Mouse (Mus musculus): ENCODE data around the gene Grin2b. TPM values are rescaled to one million over a fixed set of nuclear protein-coding genes. Genes with fewer than 3 reads are reported as not detected.

Grin2b gene
- polyA plus RNA-seq, 1 experiment from 2014 or later = 0.45 TPM

- DNase-seq (no peak), ATAC-seq (no peak)
- Histone ChIP-seq H3K9ac (replicated peaks) (no peak overlapping the region), H3K9me3 (ENCODE audit: low read length) (no peaks in the 10 kb centered on the region), H3K36me3 (replicated peaks; ENCODE audit: insufficient read depth, low read length) (no peaks in the 10 kb centered on the region), H3K4me3 (ENCODE audit: low read depth, low read length) (no peak overlapping the region), H3K4me1 (ENCODE audit: insufficient read depth) (no peaks in the 10 kb centered on the region), H3K27ac (ENCODE audit: low read depth) (no peak overlapping the region), H3K27me3 (ENCODE audit: insufficient read depth, low read length) (no peaks in the 10 kb centered on the region), H3K4me2 (ENCODE audit: low read depth, low read length) (no peak overlapping the region)
- TF ChIP-seq CTCF (IDR thresholded peaks at IDR 0.05; ENCODE audit: low read depth) (no peak), EP300 (IDR thresholded peaks at IDR 0.05; ENCODE audit: low read depth) (no peak)
- 71% methylated on average over 11 of the region's 11 CpGs for WGBS (ENCODE audit: insufficient replicate concordance)
These were observed 11.2 kb downstream of the Grin2b start for GRCm38 (mm10) chr6:136162090-136162489.

- H3K4me3 ChIP-seq (ENCODE audit: low read depth, low read length) = no peak overlapping the region
- H3K4me2 ChIP-seq (ENCODE audit: low read depth, low read length) = no peak overlapping the region
- no peaks in the 10 kb centered on the region for H3K4me1 ChIP-seq (ENCODE audit: insufficient read depth)
- DNase-seq (no peak), ATAC-seq (no peak)
- no peaks in the 10 kb centered on the region for H3K36me3 ChIP-seq (replicated peaks; ENCODE audit: insufficient read depth, low read length)
- no peaks in the 10 kb centered on the region for H3K27me3 ChIP-seq (ENCODE audit: insufficient read depth, low read length)
- WGBS (ENCODE audit: insufficient replicate concordance) = 71% methylated on average over 9 of the region's 9 CpGs
- H3K9ac ChIP-seq (replicated peaks) = no peak overlapping the region
- no peak for TF ChIP-seq CTCF (IDR thresholded peaks at IDR 0.05; ENCODE audit: low read depth)
- no peak for TF ChIP-seq EP300 (IDR thresholded peaks at IDR 0.05; ENCODE audit: low read depth)
- H3K27ac ChIP-seq (ENCODE audit: low read depth) = no peak overlapping the region
- H3K9me3 ChIP-seq (ENCODE audit: low read length) = no peaks in the 10 kb centered on the region
These were observed 19.9 kb downstream of the Grin2b start for GRCm38 (mm10) chr6:136153444-136153843.

- TF ChIP-seq EP300 (IDR thresholded peaks at IDR 0.05; ENCODE audit: low read depth) (no peak), CTCF (IDR thresholded peaks at IDR 0.05; ENCODE audit: low read depth) (no peak)
- 51% methylated on average over 5 of the region's 6 CpGs for WGBS (ENCODE audit: insufficient replicate concordance)
- ATAC-seq = no peak
These were observed 23.2 kb downstream of the Grin2b start for GRCm38 (mm10) chr6:136150064-136150463.

GRCm38 (mm10) chr6:136139967-136140366 lies 33.3 kb downstream of the Grin2b start:
- no peak for TF ChIP-seq CTCF (IDR thresholded peaks at IDR 0.05; ENCODE audit: low read depth)
- no peak for TF ChIP-seq EP300 (IDR thresholded peaks at IDR 0.05; ENCODE audit: low read depth)
- Histone ChIP-seq H3K4me1 (ENCODE audit: insufficient read depth) (no peaks in the 10 kb centered on the region), H3K36me3 (replicated peaks; ENCODE audit: insufficient read depth, low read length) (no peaks in the 10 kb centered on the region), H3K27ac (ENCODE audit: low read depth) (no peak overlapping the region), H3K4me3 (ENCODE audit: low read depth, low read length) (no peak overlapping the region), H3K9me3 (ENCODE audit: low read length) (no peaks in the 10 kb centered on the region), H3K9ac (replicated peaks) (no peak overlapping the region), H3K27me3 (ENCODE audit: insufficient read depth, low read length) (no peaks in the 10 kb centered on the region), H3K4me2 (ENCODE audit: low read depth, low read length) (no peak overlapping the region)
- ATAC-seq (no peak), DNase-seq (no peak)
- 78% methylated on average over 6 of the region's 6 CpGs for WGBS (ENCODE audit: insufficient replicate concordance)

More at GRCm38 (mm10) chr6:136150064-136150463, 23.2 kb downstream of the Grin2b start:
- H3K4me2 ChIP-seq (ENCODE audit: low read depth, low read length) = no peak overlapping the region
- no peaks in the 10 kb centered on the region for H3K9me3 ChIP-seq (ENCODE audit: low read length)
- H3K4me3 ChIP-seq (ENCODE audit: low read depth, low read length) = no peak overlapping the region
- no peak overlapping the region for H3K9ac ChIP-seq (replicated peaks)
- no peaks in the 10 kb centered on the region for H3K27me3 ChIP-seq (ENCODE audit: insufficient read depth, low read length)
- H3K27ac ChIP-seq (ENCODE audit: low read depth) = no peak overlapping the region
- H3K36me3 ChIP-seq (replicated peaks; ENCODE audit: insufficient read depth, low read length) = no peaks in the 10 kb centered on the region
- DNase-seq = no peak
- H3K4me1 ChIP-seq (ENCODE audit: insufficient read depth) = no peaks in the 10 kb centered on the region

- ATAC-seq (no peak), DNase-seq (no peak)
- Histone ChIP-seq H3K27me3 (ENCODE audit: insufficient read depth, low read length) (no peaks in the 10 kb centered on the region), H3K4me2 (ENCODE audit: low read depth, low read length) (no peak overlapping the region), H3K36me3 (replicated peaks; ENCODE audit: insufficient read depth, low read length) (no peaks in the 10 kb centered on the region), H3K4me1 (ENCODE audit: insufficient read depth) (no peaks in the 10 kb centered on the region), H3K9me3 (ENCODE audit: low read length) (no peaks in the 10 kb centered on the region), H3K4me3 (ENCODE audit: low read depth, low read length) (no peak overlapping the region), H3K9ac (replicated peaks) (no peak overlapping the region), H3K27ac (ENCODE audit: low read depth) (no peak overlapping the region)
- 31% methylated on average over 10 of the region's 10 CpGs for WGBS (ENCODE audit: insufficient replicate concordance)
- TF ChIP-seq CTCF (IDR thresholded peaks at IDR 0.05; ENCODE audit: low read depth) (peak; percentile 37), EP300 (IDR thresholded peaks at IDR 0.05; ENCODE audit: low read depth) (no peak)
These were observed 42.9 kb downstream of the Grin2b start for GRCm38 (mm10) chr6:136130456-136130855.

GRCm38 (mm10) chr6:136122593-136122992 lies 50.7 kb downstream of the Grin2b start:
- WGBS (ENCODE audit: insufficient replicate concordance) = 77% methylated on average over 3 of the region's 3 CpGs
- H3K4me3 ChIP-seq (ENCODE audit: low read depth, low read length) = no peak overlapping the region
- no peak overlapping the region for H3K27ac ChIP-seq (ENCODE audit: low read depth)
- H3K4me2 ChIP-seq (ENCODE audit: low read depth, low read length) = no peak overlapping the region
- TF ChIP-seq EP300 (IDR thresholded peaks at IDR 0.05; ENCODE audit: low read depth) (no peak), CTCF (IDR thresholded peaks at IDR 0.05; ENCODE audit: low read depth) (no peak)
- no peaks in the 10 kb centered on the region for H3K4me1 ChIP-seq (ENCODE audit: insufficient read depth)
- no peaks in the 10 kb centered on the region for H3K27me3 ChIP-seq (ENCODE audit: insufficient read depth, low read length)
- H3K9me3 ChIP-seq (ENCODE audit: low read length) = no peaks in the 10 kb centered on the region
- ATAC-seq (no peak), DNase-seq (no peak)
- H3K9ac ChIP-seq (replicated peaks) = no peak overlapping the region
- H3K36me3 ChIP-seq (replicated peaks; ENCODE audit: insufficient read depth, low read length) = no peaks in the 10 kb centered on the region

- TF ChIP-seq CTCF (IDR thresholded peaks at IDR 0.05; ENCODE audit: low read depth) = 0 out of 2 replicates have a peak, but pooled peaks have one; percentile 21
- TF ChIP-seq EP300 (IDR thresholded peaks at IDR 0.05; ENCODE audit: low read depth) = no peak
- no peak for ATAC-seq
These were observed 55.9 kb downstream of the Grin2b start for GRCm38 (mm10) chr6:136117390-136117789.

More at GRCm38 (mm10) chr6:136117390-136117789, 55.9 kb downstream of the Grin2b start:
- no peak overlapping the region for H3K4me3 ChIP-seq (ENCODE audit: low read depth, low read length)
- DNase-seq = no peak
- H3K27ac ChIP-seq (ENCODE audit: low read depth) = no peak overlapping the region
- no peaks in the 10 kb centered on the region for H3K4me1 ChIP-seq (ENCODE audit: insufficient read depth)
- H3K9me3 ChIP-seq (ENCODE audit: low read length) = no peaks in the 10 kb centered on the region
- H3K27me3 ChIP-seq (ENCODE audit: insufficient read depth, low read length) = no peaks in the 10 kb centered on the region
- no peak overlapping the region for H3K4me2 ChIP-seq (ENCODE audit: low read depth, low read length)
- WGBS (ENCODE audit: insufficient replicate concordance) = 66% methylated on average over 3 of the region's 3 CpGs
- no peak overlapping the region for H3K9ac ChIP-seq (replicated peaks)
- H3K36me3 ChIP-seq (replicated peaks; ENCODE audit: insufficient read depth, low read length) = no peaks in the 10 kb centered on the region

Measured in liver, postnatal 0 days (tissue).